Comparison of ENCODE assay signal across 9 mouse cellular contexts in genomic region chr7:120597744-120598243, GRCm38 (mm10). TPM values are rescaled to one million over a fixed set of nuclear protein-coding genes. Genes with fewer than 3 reads are reported as not detected.
A peak's percentile ranks its signal among the peaks of the same experiment; 100 is the strongest.
DNase-seq lines count a peak whose midpoint lies in the region; ATAC-seq lines count a peak whose summit lies in the region.
"Had no signal": no experiment of that assay in that cellular context is flagged by ENCODE, and none has a peak within 500 bp of the region (broad histone marks: within the 10 kb centered on the region; RNA-seq: fewer than 3 reads in every experiment).

No protein-coding gene starts in this region.

- peak overlapping the region; percentile 63 for H3K9ac ChIP-seq in forebrain, embryonic 15.5 days (replicated peaks)
- H3K9ac ChIP-seq in neural tube, embryonic 13.5 days, result peak overlapping the region; percentile 71

- H3K9me3 ChIP-seq in forebrain, embryonic 15.5 days, result no peaks in the 10 kb centered on the region
- no peaks in the 10 kb centered on the region for H3K9me3 ChIP-seq in neural tube, embryonic 13.5 days

- ATAC-seq in forebrain, embryonic 15.5 days (replicated peaks), result peak; percentile 83
- ATAC-seq in neural tube, embryonic 13.5 days (ENCODE audit: low read depth), result peak; percentile 86
- ATAC-seq: Patski had no signal

- peak overlapping the region; percentile 46 for H3K4me3 ChIP-seq in forebrain, embryonic 15.5 days
- H3K4me3 ChIP-seq in neural tube, embryonic 13.5 days, result peak overlapping the region; percentile 46

- no peaks in the 10 kb centered on the region for H3K27me3 ChIP-seq in forebrain, embryonic 15.5 days
- H3K27me3 ChIP-seq in neural tube, embryonic 13.5 days, result peaks cover 4% of the 10 kb centered on the region
- H3K27me3 ChIP-seq: Patski had no signal

- H3K27ac ChIP-seq in forebrain, embryonic 15.5 days (replicated peaks), result peak overlapping the region; percentile 38; the same call in 1 of the 2 replicates
- H3K27ac ChIP-seq in neural tube, embryonic 13.5 days (replicated peaks), result peak overlapping the region; percentile 67

- no peaks in the 10 kb centered on the region for H3K36me3 ChIP-seq in forebrain, embryonic 15.5 days
- H3K36me3 ChIP-seq in neural tube, embryonic 13.5 days, result no peaks in the 10 kb centered on the region

- 4% methylated on average over 41 of the region's 41 CpGs for WGBS in forebrain, embryonic 15.5 days
- WGBS in neural tube, embryonic 13.5 days, result 7% methylated on average over 41 of the region's 41 CpGs

- DNase-seq in layer of hippocampus, adult 11-12 months (ENCODE audit: low spot score), result peak; percentile 7
- no peak for DNase-seq in layer of hippocampus, adult 9-10 months (ENCODE audit: low spot score)
- peak; percentile 38 to 58 for DNase-seq in cerebellum, adult 18-20 months
- DNase-seq in hindlimb bud, embryonic 11.5 days (ENCODE audit: extremely low spot score, low read depth, low spot score), result peak; percentile 26
- DNase-seq in liver, result peak; percentile 6
- no peak for DNase-seq in spleen, adult 18-20 months

- H3K4me2 ChIP-seq in forebrain, embryonic 15.5 days (replicated peaks), result peak overlapping the region; percentile 70
- H3K4me2 ChIP-seq in neural tube, embryonic 13.5 days, result peak overlapping the region; percentile 66

- peaks cover 4% of the 10 kb centered on the region; the same call in 1 of the 2 replicates for H3K4me1 ChIP-seq in forebrain, embryonic 15.5 days
- peaks cover 11% of the 10 kb centered on the region; the same call in 1 of the 2 replicates for H3K4me1 ChIP-seq in neural tube, embryonic 13.5 days (replicated peaks)

RNA-seq across cellular contexts. Expression of gene Uqcrc2, which starts 37.2 kb away (rescaled TPM):
- polyA plus RNA-seq in forebrain, embryonic 15.5 days (2015; fragmentation: Nextera tagmentation; extraction: Ambion mirVana), result 217 and 226 TPM in 2 replicates
- polyA plus RNA-seq in neural tube, embryonic 13.5 days (2015; fragmentation: Nextera tagmentation; extraction: Ambion mirVana), result 194 and 221 TPM in 2 replicates

Comparison
In these comparisons a context has a peak if more than half of its experiments do, and no peak if none do; other contexts are left out.
1. DNase-seq: peak in layer of hippocampus, adult 11-12 months (single experiment), cerebellum, adult 18-20 months (2 of 2), hindlimb bud, embryonic 11.5 days (single experiment) and liver (single experiment); none in layer of hippocampus, adult 9-10 months (single experiment) and spleen, adult 18-20 months (0 of 2).